Mouse (Mus musculus) midbrain, embryonic 13.5 days (tissue): ENCODE results near the gene Slc47a1. TPM values are rescaled to one million over a fixed set of nuclear protein-coding genes. Genes with fewer than 3 reads are reported as not detected.
"Not testable (repeated sequence)": the region's sequence is repeated elsewhere in the genome, so short reads cannot be mapped to it uniquely, and the experiment has no call there.

Experiments
- ATAC-seq: fragments of 200-750 bp; cut with Nextera tagmentation; 2 replicates; pipeline ENCODE4 v1.8.0; 2017; ENCODE audit warnings: mild to moderate bottlenecking, moderate TSS enrichment, moderate library complexity
- H3K27ac ChIP-seq: fragments of 300-500 bp; sonication (generic); 2 replicates; pipeline ENCODE4 v1.5.1; 2015; ENCODE audit warnings: inconsistent platforms, mild to moderate bottlenecking, moderate library complexity
- H3K27me3 ChIP-seq: fragments of 300-500 bp; sonication (generic); 2 replicates; pipeline ENCODE4 v1.6.1; 2015; ENCODE audit warnings: mild to moderate bottlenecking, inconsistent platforms
- H3K36me3 ChIP-seq: fragments of 300-500 bp; sonication (generic); 2 replicates; pipeline ENCODE4 v1.6.1; 2015; ENCODE audit warnings: mild to moderate bottlenecking, inconsistent platforms
- H3K4me1 ChIP-seq: fragments of 300-500 bp; sonication (generic); replicated peaks from 2 replicates; pipeline ENCODE4 v1.6.1; 2015; ENCODE audit warnings: inconsistent platforms
- H3K4me2 ChIP-seq: fragments of 300-500 bp; sonication (generic); replicated peaks from 2 replicates; pipeline ENCODE4 v1.6.1; 2015; ENCODE audit warnings: moderate library complexity, mild to moderate bottlenecking, inconsistent platforms
- H3K4me3 ChIP-seq: fragments of 300-500 bp; sonication (generic); replicated peaks from 2 replicates; pipeline ENCODE4 v1.5.1; 2015; ENCODE audit warnings: mild to moderate bottlenecking, inconsistent platforms
- H3K9ac ChIP-seq: fragments of 300-500 bp; sonication (generic); replicated peaks from 2 replicates; pipeline ENCODE4 v1.6.1; 2015; ENCODE audit warnings: mild to moderate bottlenecking, inconsistent platforms
- H3K9me3 ChIP-seq: fragments of 300-500 bp; sonication (generic); 2 replicates; pipeline ENCODE4 v1.6.1; 2016; ENCODE audit warnings: mild to moderate bottlenecking, inconsistent platforms
- WGBS: fragments of 180-500 bp; shearing (Covaris S2); methylation state at CpG from one replicate; pipeline ENCODE4 v1.1.7; 2015; 5-methylcytosine and 5-hydroxymethylcytosine counted together
- polyA plus RNA-seq: library from polyadenylated mRNA; unstranded; fragments of >200 nt; fragmentation: Nextera tagmentation; extraction: Ambion mirVana; gene quantifications from 2 replicates; pipeline ENCODE4 v1.2.1, GENCODE M21; 2015

Slc47a1 gene
- polyA plus RNA-seq, result 0.08 TPM in 1 of 2 replicates, not detected in the other

DNA sequence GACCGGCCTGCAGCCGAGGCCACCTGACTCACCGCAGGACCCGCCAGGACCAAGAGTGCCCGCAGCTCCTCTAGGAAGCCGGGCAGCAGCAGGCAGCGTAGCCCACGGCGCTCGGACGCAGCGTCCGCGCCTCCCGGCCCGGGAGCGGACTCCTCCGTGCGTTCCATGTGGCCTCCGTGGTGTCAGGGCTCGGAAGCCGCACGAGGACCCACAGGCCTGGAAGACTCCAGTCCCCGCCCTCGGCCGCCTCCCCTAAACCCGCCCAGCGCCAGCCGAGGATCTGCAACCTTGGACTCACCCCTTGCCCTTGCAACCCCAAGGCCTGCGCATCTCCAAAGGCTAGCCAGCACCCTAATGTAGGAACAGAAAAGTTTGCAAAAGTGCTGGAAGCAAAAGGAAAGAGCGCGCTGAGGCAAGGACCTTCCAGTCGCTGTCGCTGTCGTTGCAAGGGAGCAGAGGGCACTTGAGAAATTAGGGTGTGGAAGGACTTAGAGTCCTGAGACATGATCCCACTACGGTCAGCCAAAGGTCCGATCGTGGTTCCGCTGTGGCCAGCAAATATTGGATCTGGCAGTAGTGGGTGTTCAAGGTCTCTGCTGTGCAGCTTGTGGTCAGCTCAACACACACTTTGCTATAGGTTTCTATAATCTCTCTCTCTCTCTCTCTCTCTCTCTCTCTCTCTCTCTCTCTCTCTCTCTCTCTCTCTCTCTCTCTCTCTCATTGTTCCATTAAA, at the start of gene Slc47a1:
TSS of gene Slc47a1 (minus strand) at position 465 of the 733 bp plus-strand sequence.
- no peak within 1 kb of the TSS for H3K27ac ChIP-seq
- no peaks in the 10 kb centered on the region for H3K36me3 ChIP-seq
- peaks cover 45% of the 10 kb centered on the region for H3K27me3 ChIP-seq
- H3K4me3 ChIP-seq, result peak within 1 kb of the TSS; percentile 15
- no peak within 1 kb of the TSS for H3K9ac ChIP-seq
- no peaks in the 10 kb centered on the region for H3K9me3 ChIP-seq
- H3K4me2 ChIP-seq, result peak within 1 kb of the TSS; percentile 47
- 18% methylated on average over 39 of the region's 39 CpGs for WGBS
- H3K4me1 ChIP-seq, result peaks cover 5% of the 10 kb centered on the region
- ATAC-seq, result no peak

DNA sequence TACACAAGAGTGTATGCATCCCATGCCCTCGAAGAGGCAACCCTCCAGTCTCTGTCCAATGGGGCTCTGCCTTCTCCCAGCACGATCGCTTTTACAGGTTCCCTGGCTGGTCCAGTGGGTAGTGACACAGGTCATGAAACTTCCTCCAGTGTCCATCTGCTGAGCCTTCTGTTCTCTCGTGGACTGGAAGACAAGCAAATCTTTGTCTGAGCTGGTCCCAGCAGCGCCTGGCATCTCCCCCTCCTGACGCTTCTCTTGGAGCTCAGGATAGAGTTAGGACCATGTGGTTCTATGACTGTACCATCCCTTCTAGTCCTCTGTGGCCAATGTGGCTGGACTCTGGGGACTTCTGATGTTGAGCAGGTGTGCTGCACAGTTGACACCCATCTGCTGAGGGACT, 41.1 kb upstream of the Slc47a1 start:
- H3K9ac ChIP-seq, result no peak overlapping the region
- no peak overlapping the region for H3K4me3 ChIP-seq
- H3K4me1 ChIP-seq, result no peaks in the 10 kb centered on the region
- 90% methylated on average over 6 of the region's 6 CpGs for WGBS
- no peaks in the 10 kb centered on the region for H3K36me3 ChIP-seq
- H3K4me2 ChIP-seq, result no peak overlapping the region
- H3K27ac ChIP-seq, result no peak overlapping the region
- no peaks in the 10 kb centered on the region for H3K9me3 ChIP-seq
- ATAC-seq, result no peak
- no peaks in the 10 kb centered on the region for H3K27me3 ChIP-seq

DNA sequence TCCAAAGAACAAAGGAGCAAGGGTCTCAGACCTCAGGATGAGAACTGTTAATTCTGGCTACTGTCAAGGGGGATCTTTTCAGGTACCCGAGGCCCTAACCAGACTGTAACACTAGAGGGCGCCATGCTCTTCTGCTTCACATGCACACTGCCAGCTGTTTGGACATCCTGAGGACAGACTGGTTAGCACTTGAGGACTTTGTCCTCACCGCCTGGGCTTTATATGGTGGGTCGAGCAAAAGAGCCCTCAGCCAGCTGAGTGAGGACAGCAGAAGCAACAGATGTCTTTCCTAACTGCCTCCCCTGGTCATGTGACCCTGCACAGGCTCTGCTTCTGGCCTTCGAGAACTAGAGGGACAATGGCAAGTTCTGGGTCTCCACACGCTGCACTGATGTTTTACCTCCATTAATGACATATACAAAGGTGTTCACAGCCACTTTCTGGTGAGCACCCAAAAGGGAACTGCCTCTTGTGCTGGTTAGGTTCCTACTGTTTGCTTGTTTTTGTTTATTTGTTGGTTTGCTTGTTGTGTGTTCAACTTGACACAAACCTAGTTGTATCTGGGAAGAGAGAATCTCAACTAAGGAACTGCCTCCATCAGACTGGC, 39.9 kb upstream of the Slc47a1 start:
- Histone ChIP-seq H3K4me1 (no peaks in the 10 kb centered on the region), H3K9ac (no peak overlapping the region), H3K4me2 (no peak overlapping the region), H3K36me3 (no peaks in the 10 kb centered on the region), H3K27me3 (no peaks in the 10 kb centered on the region), H3K27ac (no peak overlapping the region), H3K9me3 (no peaks in the 10 kb centered on the region), H3K4me3 (no peak overlapping the region)
- 25% methylated on average over 6 of the region's 6 CpGs for whole genome bisulfite sequencing
- ATAC-seq, result peak; percentile 80

DNA sequence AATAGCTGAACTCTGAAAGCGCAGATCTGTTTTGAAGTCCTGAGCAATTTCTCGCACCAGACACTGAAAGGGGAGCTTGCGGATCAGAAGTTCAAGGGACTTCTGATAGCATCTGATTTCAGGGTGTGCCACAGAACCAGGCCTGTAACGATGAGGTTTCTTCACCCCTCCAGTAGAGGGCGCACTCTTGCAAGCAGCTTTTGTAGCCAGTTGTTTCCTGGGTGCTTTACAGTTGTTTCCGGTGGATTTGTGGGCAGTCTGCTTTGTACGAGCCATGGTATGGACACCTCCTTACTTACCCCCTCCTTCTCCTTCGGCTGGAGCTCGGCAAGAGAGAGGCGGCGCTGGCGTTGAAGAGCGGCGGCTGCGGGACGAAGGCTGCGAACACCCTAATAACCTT, 38.4 kb upstream of the Slc47a1 start:
- H3K9me3 ChIP-seq, ATAC-seq, H3K36me3 ChIP-seq, H3K4me3 ChIP-seq, H3K9ac ChIP-seq, H3K4me2 ChIP-seq, H3K27me3 ChIP-seq, H3K27ac ChIP-seq, H3K4me1 ChIP-seq: not testable (repeated sequence)
- WGBS, result 90% methylated on average over 17 of the region's 17 CpGs

DNA sequence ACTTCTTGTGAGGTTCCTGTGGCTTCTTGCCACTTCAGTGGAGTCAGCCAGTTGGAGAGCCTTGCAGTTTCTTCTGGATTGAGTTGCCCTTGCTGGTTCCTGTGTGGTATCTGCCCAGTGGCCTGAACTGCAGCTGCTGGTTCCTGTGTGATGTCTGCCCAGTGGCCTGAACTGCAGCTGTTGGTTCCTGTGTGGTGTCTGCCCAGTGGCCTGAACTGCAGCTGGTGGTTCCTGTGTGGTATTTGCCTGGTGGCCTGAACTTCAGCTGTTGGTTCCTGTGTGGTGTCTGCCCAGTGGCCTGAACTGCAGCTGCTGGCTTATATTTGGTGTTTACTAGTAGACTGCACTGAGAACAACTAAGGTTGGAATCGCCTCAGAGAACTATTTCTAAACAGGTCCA, 37.3 kb upstream of the Slc47a1 start:
- peaks cover 4% of the 10 kb centered on the region; the same call in 1 of the 2 replicates for H3K27me3 ChIP-seq
- no peak overlapping the region for H3K4me3 ChIP-seq
- ATAC-seq, result no peak
- WGBS, result 90% methylated on average over 1 of the region's 1 CpGs
- H3K4me1 ChIP-seq, result no peaks in the 10 kb centered on the region
- H3K36me3 ChIP-seq, result no peaks in the 10 kb centered on the region
- no peak overlapping the region for H3K9ac ChIP-seq
- H3K27ac ChIP-seq, result no peak overlapping the region
- no peak overlapping the region for H3K4me2 ChIP-seq
- no peaks in the 10 kb centered on the region for H3K9me3 ChIP-seq

DNA sequence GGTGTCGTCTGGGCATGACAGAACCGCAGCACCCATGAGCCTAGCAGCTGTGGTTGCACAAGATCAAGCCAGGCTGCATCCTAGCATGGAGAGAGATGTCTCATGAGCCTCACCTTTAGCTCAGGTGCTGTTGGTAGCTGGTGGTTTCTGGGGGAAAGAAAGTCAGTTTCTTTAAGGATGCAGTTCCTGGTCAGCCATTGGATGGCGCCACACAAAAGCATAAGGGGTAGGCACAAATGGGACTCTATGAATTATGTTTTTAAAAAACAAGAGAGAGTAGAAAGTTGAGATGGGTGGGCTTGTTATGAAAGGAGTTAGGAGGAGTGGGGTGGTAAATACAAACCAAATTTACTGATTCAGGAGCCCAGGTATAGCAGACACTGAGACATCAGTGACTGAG, 36.4 kb upstream of the Slc47a1 start:
- 82% methylated on average over 3 of the region's 3 CpGs for WGBS
- H3K27ac ChIP-seq, result no peak overlapping the region
- no peak overlapping the region for H3K9ac ChIP-seq
- H3K27me3 ChIP-seq, result peaks cover 4% of the 10 kb centered on the region; the same call in 1 of the 2 replicates
- no peaks in the 10 kb centered on the region for H3K9me3 ChIP-seq
- H3K4me3 ChIP-seq, result no peak overlapping the region
- H3K4me1 ChIP-seq, result peaks cover 5% of the 10 kb centered on the region
- ATAC-seq, result no peak
- no peaks in the 10 kb centered on the region for H3K36me3 ChIP-seq
- H3K4me2 ChIP-seq, result no peak overlapping the region

DNA sequence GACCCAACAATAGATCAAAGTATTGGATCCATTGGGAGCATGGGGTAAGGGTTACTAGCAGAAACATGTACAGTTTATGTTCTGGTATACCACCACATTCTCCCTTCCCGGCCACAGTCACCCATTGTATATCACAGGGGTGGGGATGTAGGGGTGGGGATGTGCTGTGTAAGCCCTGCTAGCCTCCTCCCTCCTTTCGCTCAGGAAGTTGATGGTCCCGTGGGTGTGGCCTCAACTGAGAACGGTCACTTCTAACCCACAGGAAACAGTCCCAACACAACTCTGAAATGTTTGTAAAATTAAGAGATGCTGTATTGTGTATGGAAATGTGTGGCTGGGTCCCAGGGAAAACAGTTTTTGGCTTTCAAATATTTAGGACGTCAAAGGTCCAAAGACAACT, 35.3 kb upstream of the Slc47a1 start:
- WGBS, result 80% methylated on average over 5 of the region's 5 CpGs
- Histone ChIP-seq H3K36me3 (no peaks in the 10 kb centered on the region), H3K9ac (no peak overlapping the region), H3K4me1 (peaks cover 5% of the 10 kb centered on the region), H3K4me2 (no peak overlapping the region), H3K27ac (no peak overlapping the region), H3K4me3 (no peak overlapping the region), H3K27me3 (peaks cover 4% of the 10 kb centered on the region; the same call in 1 of the 2 replicates), H3K9me3 (no peaks in the 10 kb centered on the region)
- ATAC-seq, result no peak

DNA sequence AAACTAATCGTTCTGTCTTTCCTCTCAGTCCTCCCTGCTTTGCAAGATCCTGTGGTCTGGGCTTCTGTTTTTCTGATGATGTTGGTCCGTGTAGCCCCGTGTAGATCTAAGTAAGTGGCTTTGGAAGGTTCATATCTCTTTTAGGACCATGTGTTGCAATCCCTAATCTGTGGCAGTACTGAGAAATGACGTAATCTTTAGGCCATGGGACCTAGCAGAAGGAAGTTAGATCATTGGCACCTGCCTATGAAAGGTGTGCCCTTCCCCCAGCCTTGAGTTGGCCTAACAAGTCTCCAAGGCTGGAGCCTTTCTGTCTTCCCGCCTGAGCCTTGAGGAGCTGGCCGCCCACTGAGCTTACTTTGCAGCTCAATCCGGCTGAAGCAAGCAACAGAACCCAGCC, 33.7 kb upstream of the Slc47a1 start:
- WGBS, result 44% methylated on average over 7 of the region's 7 CpGs
- no peak for ATAC-seq
- Histone ChIP-seq H3K4me2 (no peak overlapping the region), H3K9ac (no peak overlapping the region), H3K27me3 (peaks cover 4% of the 10 kb centered on the region; the same call in 1 of the 2 replicates), H3K36me3 (no peaks in the 10 kb centered on the region), H3K9me3 (no peaks in the 10 kb centered on the region), H3K4me3 (no peak overlapping the region), H3K4me1 (peaks cover 5% of the 10 kb centered on the region), H3K27ac (no peak overlapping the region)

DNA sequence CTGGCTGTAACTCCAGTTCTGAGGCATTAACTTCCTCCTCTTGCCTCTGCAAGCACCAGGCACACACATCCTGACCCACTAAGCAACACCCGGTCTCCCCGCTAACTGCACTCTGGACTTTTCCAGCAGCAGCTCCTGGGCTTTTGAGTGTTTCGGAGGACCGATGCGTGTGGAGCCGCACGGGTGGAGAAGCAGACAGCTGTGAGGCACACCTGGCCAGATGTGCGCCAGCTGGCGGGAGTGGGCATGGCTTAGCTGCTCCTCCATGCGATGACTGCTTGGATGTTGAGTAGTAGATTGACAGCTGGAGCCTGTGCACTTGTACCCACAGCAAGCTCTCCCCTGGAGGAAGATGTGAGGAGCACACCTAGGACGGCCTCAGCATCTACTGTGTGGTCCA, 33.1 kb upstream of the Slc47a1 start:
- H3K4me1 ChIP-seq, result peaks cover 5% of the 10 kb centered on the region
- H3K27ac ChIP-seq, result no peak overlapping the region
- H3K36me3 ChIP-seq, result no peaks in the 10 kb centered on the region
- H3K9ac ChIP-seq, result no peak overlapping the region
- H3K4me3 ChIP-seq, result no peak overlapping the region
- peaks cover 4% of the 10 kb centered on the region; the same call in 1 of the 2 replicates for H3K27me3 ChIP-seq
- WGBS, result 87% methylated on average over 11 of the region's 11 CpGs
- no peak overlapping the region for H3K4me2 ChIP-seq
- ATAC-seq, result no peak
- H3K9me3 ChIP-seq, result no peaks in the 10 kb centered on the region

DNA sequence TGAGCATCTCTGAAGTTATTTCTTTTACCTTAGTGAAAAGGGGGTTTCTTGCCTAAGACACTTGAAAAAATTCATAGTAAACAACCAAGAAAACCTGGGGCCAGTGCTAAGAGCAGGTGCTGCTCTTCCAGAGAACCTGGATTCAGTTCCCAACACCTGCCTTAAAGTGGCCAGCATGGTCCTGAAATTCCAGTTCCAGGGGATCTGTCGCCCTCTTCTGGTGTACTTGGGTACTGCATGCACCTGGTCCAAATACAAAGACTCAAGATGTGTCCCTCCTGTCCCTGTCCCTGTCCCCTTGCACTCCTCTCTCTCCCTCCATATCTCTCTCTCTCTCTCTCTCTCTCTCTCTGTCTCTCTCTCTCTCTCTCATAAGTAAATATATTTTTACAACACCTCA, 32.0 kb upstream of the Slc47a1 start:
- 0% methylated on average over 1 of the region's 1 CpGs for WGBS
- Histone ChIP-seq H3K4me3 (no peak overlapping the region), H3K4me2 (no peak overlapping the region), H3K4me1 (peaks cover 5% of the 10 kb centered on the region), H3K27ac (peak overlapping the region; percentile 17; the same call in 1 of the 2 replicates), H3K27me3 (peaks cover 4% of the 10 kb centered on the region; the same call in 1 of the 2 replicates), H3K9ac (no peak overlapping the region), H3K36me3 (no peaks in the 10 kb centered on the region), H3K9me3 (no peaks in the 10 kb centered on the region)
- no peak for ATAC-seq

DNA sequence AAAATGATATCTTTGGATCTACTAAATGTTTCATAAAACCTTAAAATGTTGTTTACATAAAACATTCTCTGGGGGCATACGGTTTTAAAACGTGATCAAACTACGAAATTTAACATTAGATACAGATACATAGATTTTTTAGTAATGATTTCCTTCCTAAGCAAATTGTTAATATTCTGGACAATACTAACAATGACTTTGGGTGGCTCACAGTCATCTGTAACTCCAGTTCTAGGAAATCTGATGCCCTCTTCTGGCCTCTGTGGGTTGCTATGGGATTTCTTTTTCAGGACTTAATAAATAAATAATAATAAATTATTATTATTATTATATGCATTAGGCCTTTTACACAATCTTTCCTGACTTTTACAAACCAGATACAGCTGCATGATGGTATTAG, 30.9 kb upstream of the Slc47a1 start:
- ATAC-seq, result no peak
- peaks cover 5% of the 10 kb centered on the region for H3K4me1 ChIP-seq
- peak overlapping the region; percentile 53 for H3K4me2 ChIP-seq

DNA sequence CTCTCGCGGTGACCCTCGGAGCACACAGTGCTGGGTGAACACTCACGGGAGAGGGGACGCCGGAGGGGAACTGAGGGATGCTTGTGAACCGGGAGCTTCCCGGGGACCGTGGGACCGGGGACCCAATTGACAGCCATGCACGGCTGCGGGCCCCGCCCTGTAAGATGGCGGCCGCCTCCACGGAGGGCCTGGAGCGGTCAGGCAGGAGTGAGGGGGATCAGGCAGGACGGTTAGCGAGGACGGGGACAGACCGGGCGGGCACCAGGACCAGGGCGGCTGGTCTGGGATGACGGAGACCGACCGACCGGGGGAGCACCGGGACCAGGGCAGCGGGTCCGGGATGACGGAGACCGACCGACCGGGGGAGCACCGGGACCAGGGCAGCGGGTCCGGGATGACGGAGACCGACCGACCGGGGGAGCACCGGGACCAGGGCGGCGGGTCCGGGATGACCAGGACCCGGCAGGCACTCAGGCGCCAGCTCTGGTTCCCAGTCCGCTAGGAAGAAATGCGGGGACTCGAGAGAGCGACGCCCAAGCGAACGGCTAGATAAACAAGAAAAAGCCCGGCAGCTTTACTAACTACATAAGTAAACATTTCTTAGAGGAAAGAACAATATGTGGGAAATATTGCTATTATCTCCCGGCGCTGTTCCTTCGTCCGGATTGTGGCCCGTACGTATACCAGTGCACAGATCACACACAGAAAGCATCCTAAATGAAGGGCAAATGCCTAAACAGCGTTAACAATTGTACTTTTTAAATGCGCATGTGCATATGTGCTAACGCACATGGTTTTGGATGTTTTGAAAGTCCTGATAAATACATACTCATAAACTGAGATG, 30.3 kb upstream of the Slc47a1 start:
- H3K4me2 ChIP-seq, result peak overlapping the region; percentile 53
- peaks cover 4% of the 10 kb centered on the region; the same call in 1 of the 2 replicates for H3K27me3 ChIP-seq
- no peaks in the 10 kb centered on the region for H3K9me3 ChIP-seq
- H3K27ac ChIP-seq, result peak overlapping the region; percentile 99
- H3K36me3 ChIP-seq, result no peaks in the 10 kb centered on the region
- peaks cover 5% of the 10 kb centered on the region for H3K4me1 ChIP-seq
- WGBS, result under 1% methylated on average over 64 of the region's 64 CpGs
- peak overlapping the region; percentile 72 for H3K4me3 ChIP-seq
- peak; percentile 96 for ATAC-seq
- peak overlapping the region; percentile 85 for H3K9ac ChIP-seq

More for the DNA sequence above, 30.9 kb upstream of the Slc47a1 start:
- Histone ChIP-seq H3K9ac (0 out of 2 replicates have a peak overlapping the region, but pooled peaks have one; percentile 85), H3K36me3 (no peaks in the 10 kb centered on the region), H3K27me3 (peaks cover 4% of the 10 kb centered on the region; the same call in 1 of the 2 replicates), H3K27ac (no peak overlapping the region), H3K9me3 (no peaks in the 10 kb centered on the region), H3K4me3 (peak overlapping the region; percentile 72)
- WGBS, result 17% methylated on average over 3 of the region's 3 CpGs
